Mouse (Mus musculus): ENCODE results near the gene Gm12830. TPM values are rescaled to one million over a fixed set of nuclear protein-coding genes. Genes with fewer than 3 reads are reported as not detected.

Gene Gm12830
- polyA plus RNA-seq, 1 experiment from 2014 or later, result not detected

GRCm38 (mm10) chr4:114846723-114847122 is 25.2 kb downstream of the Gm12830 start:
- WGBS, result 76% methylated on average over 6 of the region's 6 CpGs
- H3K27ac ChIP-seq (replicated peaks), result no peak overlapping the region

DNA sequence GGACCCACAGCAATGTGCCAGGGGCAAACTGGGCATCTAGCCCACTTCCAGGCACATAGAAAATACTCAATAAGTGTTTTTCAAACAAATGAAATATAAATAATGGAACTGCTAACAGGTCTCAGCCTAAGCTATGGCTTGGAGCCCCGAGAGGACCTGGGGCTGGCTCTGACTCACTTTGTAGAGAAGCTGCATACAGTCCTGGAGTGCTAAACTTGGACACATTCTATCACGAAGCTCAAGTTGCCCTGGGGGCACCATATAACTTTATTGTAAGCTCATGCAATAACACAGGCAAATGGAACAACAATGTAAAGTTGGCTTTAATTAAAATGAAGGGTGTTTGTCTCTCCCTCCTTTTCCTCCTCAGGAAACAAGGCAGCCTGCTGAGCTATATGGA is 32.4 kb downstream of the Gm12830 start:
- Histone ChIP-seq H3K27me3 (replicated peaks) (no peaks in the 10 kb centered on the region), H3K4me3 (replicated peaks) (no peak overlapping the region), H3K4me1 (no peaks in the 10 kb centered on the region), H3K9ac (replicated peaks) (no peak overlapping the region), H3K27ac (replicated peaks) (no peak overlapping the region), H3K36me3 (no peaks in the 10 kb centered on the region), H3K4me2 (no peak overlapping the region), H3K9me3 (replicated peaks) (no peaks in the 10 kb centered on the region)
- 54% methylated on average over 2 of the region's 2 CpGs for WGBS
- no peak for ATAC-seq (ENCODE audit: low FRiP score)

More at GRCm38 (mm10) chr4:114846723-114847122, 25.2 kb downstream of the Gm12830 start:
- Histone ChIP-seq H3K4me3 (replicated peaks) (no peak overlapping the region), H3K9ac (replicated peaks) (no peak overlapping the region), H3K9me3 (replicated peaks) (no peaks in the 10 kb centered on the region), H3K4me1 (peaks cover 14% of the 10 kb centered on the region), H3K36me3 (no peaks in the 10 kb centered on the region), H3K27me3 (replicated peaks) (peaks cover 36% of the 10 kb centered on the region), H3K4me2 (no peak overlapping the region)
- no peak for ATAC-seq (ENCODE audit: low FRiP score)

DNA sequence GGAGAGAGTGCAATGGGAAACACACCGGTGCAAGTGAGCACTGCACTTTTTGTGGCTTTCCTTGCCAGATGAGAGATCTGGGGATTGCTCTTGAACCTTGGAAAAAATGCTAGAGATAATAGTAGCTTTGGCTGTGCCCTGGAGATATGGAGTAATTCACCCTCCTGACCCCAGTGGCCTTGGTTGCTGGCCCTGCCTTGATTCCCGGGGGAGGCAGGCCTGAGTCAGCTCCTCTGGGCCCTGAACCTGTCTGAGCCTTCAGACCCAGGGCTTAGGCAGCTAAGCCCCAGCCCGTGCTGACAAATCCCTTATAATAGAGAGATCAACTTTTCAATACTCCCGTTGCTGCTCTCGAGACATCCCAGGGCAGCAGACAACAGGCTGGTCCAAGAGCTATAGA is 36.9 kb downstream of the Gm12830 start:
- H3K4me1 ChIP-seq, result no peaks in the 10 kb centered on the region
- no peak for ATAC-seq (ENCODE audit: low FRiP score)
- no peak overlapping the region for H3K9ac ChIP-seq (replicated peaks)
- no peak overlapping the region for H3K4me2 ChIP-seq
- no peak overlapping the region for H3K4me3 ChIP-seq (replicated peaks)
- 69% methylated on average over 5 of the region's 5 CpGs for WGBS
- H3K9me3 ChIP-seq (replicated peaks), result no peaks in the 10 kb centered on the region
- no peaks in the 10 kb centered on the region for H3K27me3 ChIP-seq (replicated peaks)
- H3K36me3 ChIP-seq, result no peaks in the 10 kb centered on the region
- H3K27ac ChIP-seq (replicated peaks), result no peak overlapping the region

DNA sequence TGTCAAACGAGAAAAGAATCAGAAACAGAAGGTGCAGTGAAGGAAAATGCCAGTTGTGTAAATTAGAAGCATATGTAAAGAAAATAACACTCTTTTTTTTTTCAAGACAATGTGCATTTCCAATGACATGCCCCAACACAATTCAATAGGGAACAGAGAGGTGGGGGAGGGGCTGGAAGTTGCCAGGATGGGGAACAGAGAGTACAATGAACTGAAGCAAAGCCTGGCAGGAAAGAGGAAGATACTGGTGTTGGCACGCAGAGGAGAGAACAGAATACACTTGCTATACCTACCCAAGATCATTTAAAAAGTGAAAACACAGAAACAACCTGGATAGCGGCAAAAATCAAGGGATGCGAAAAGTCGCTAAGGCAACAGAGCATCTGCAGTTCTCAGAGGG is 41.6 kb downstream of the Gm12830 start:
- H3K4me3 ChIP-seq (replicated peaks), result no peak overlapping the region
- H3K4me2 ChIP-seq, result no peak overlapping the region
- no peaks in the 10 kb centered on the region for H3K4me1 ChIP-seq
- ATAC-seq (ENCODE audit: low FRiP score), result no peak
- H3K36me3 ChIP-seq, result no peaks in the 10 kb centered on the region
- H3K9ac ChIP-seq (replicated peaks), result no peak overlapping the region
- no peak overlapping the region for H3K27ac ChIP-seq (replicated peaks)
- 76% methylated on average over 5 of the region's 5 CpGs for WGBS
- no peaks in the 10 kb centered on the region for H3K27me3 ChIP-seq (replicated peaks)
- H3K9me3 ChIP-seq (replicated peaks), result no peaks in the 10 kb centered on the region

- no peaks in the 10 kb centered on the region for H3K27me3 ChIP-seq (replicated peaks)
- no peak overlapping the region for H3K4me3 ChIP-seq (replicated peaks)
- H3K4me1 ChIP-seq, result no peaks in the 10 kb centered on the region
- no peaks in the 10 kb centered on the region for H3K9me3 ChIP-seq (replicated peaks)
- H3K9ac ChIP-seq (replicated peaks), result no peak overlapping the region
- WGBS, result 62% methylated on average over 11 of the region's 11 CpGs
- no peak overlapping the region for H3K4me2 ChIP-seq
- H3K27ac ChIP-seq (replicated peaks), result no peak overlapping the region
- no peak for ATAC-seq (ENCODE audit: low FRiP score)
- no peaks in the 10 kb centered on the region for H3K36me3 ChIP-seq
Measured at GRCm38 (mm10) chr4:114869765-114870490, 48.4 kb downstream of the Gm12830 start.

DNA sequence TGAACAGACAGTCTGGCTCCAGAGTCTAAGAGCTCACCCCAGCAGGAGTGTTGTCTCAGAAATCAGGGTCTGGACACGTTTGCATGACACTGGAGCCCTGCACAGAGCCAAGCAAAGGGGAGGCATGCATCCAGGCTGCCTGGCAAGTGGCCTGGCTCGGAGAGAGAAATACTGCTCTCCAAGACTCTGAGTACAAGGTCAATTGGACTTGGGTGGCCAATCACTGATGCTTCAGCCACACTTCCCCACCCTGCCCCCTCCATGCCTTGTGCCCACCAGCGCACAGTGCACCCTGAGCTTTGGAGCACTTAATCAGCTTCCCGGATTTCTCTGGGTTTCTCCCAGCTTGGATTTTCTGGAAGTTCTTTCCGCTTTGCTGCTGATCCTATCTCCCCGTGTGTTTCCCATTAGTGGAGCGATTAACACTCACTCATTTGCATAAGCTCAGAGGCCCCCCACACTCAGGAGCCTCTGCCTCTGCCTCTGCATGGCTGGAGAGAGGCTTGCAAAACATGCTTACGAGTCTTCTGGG is 55.0 kb downstream of the Gm12830 start:
- no peaks in the 10 kb centered on the region for H3K36me3 ChIP-seq
- H3K9me3 ChIP-seq (replicated peaks), result no peaks in the 10 kb centered on the region
- no peak overlapping the region for H3K4me2 ChIP-seq
- no peak overlapping the region for H3K4me3 ChIP-seq (replicated peaks)
- ATAC-seq (ENCODE audit: low FRiP score), result no peak
- no peaks in the 10 kb centered on the region for H3K4me1 ChIP-seq
- no peaks in the 10 kb centered on the region for H3K27me3 ChIP-seq (replicated peaks)
- WGBS, result 35% methylated on average over 8 of the region's 8 CpGs
- no peak overlapping the region for H3K9ac ChIP-seq (replicated peaks)
- no peak overlapping the region for H3K27ac ChIP-seq (replicated peaks)

GRCm38 (mm10) chr4:114882232-114882631 is 60.7 kb downstream of the Gm12830 start:
- ATAC-seq (ENCODE audit: low FRiP score), result no peak
- Histone ChIP-seq H3K9me3 (replicated peaks) (no peaks in the 10 kb centered on the region), H3K27ac (replicated peaks) (no peak overlapping the region), H3K9ac (replicated peaks) (no peak overlapping the region), H3K4me1 (no peaks in the 10 kb centered on the region), H3K27me3 (replicated peaks) (no peaks in the 10 kb centered on the region), H3K36me3 (no peaks in the 10 kb centered on the region), H3K4me2 (no peak overlapping the region), H3K4me3 (replicated peaks) (no peak overlapping the region)
- 68% methylated on average over 1 of the region's 1 CpGs for WGBS

- 15% methylated on average over 4 of the region's 4 CpGs for WGBS
- Histone ChIP-seq H3K27me3 (replicated peaks) (peaks cover 71% of the 10 kb centered on the region), H3K4me1 (no peaks in the 10 kb centered on the region), H3K36me3 (no peaks in the 10 kb centered on the region), H3K9me3 (replicated peaks) (no peaks in the 10 kb centered on the region), H3K4me3 (replicated peaks) (no peak overlapping the region), H3K4me2 (no peak overlapping the region), H3K27ac (replicated peaks) (no peak overlapping the region), H3K9ac (replicated peaks) (no peak overlapping the region)
- ATAC-seq (ENCODE audit: low FRiP score), result no peak
Measured at GRCm38 (mm10) chr4:114897853-114898252, 76.3 kb downstream of the Gm12830 start.

GRCm38 (mm10) chr4:114899885-114900284 is 78.4 kb downstream of the Gm12830 start:
- 7% methylated on average over 3 of the region's 3 CpGs for WGBS
- no peak for ATAC-seq (ENCODE audit: low FRiP score)
- Histone ChIP-seq H3K9ac (replicated peaks) (no peak overlapping the region), H3K9me3 (replicated peaks) (no peaks in the 10 kb centered on the region), H3K4me3 (replicated peaks) (no peak overlapping the region), H3K27ac (replicated peaks) (no peak overlapping the region), H3K27me3 (replicated peaks) (peaks cover 90% of the 10 kb centered on the region), H3K4me1 (no peaks in the 10 kb centered on the region), H3K36me3 (no peaks in the 10 kb centered on the region), H3K4me2 (no peak overlapping the region)

GRCm38 (mm10) chr4:114900866-114901642 is 79.5 kb downstream of the Gm12830 start:
- peaks cover 95% of the 10 kb centered on the region for H3K27me3 ChIP-seq (replicated peaks)
- H3K27ac ChIP-seq (replicated peaks), result no peak overlapping the region
- H3K4me2 ChIP-seq, result no peak overlapping the region
- no peaks in the 10 kb centered on the region for H3K4me1 ChIP-seq
- no peak for ATAC-seq (ENCODE audit: low FRiP score)
- no peak overlapping the region for H3K4me3 ChIP-seq (replicated peaks)
- no peaks in the 10 kb centered on the region for H3K36me3 ChIP-seq
- 2% methylated on average over 33 of the region's 33 CpGs for WGBS
- H3K9me3 ChIP-seq (replicated peaks), result no peaks in the 10 kb centered on the region
- no peak overlapping the region for H3K9ac ChIP-seq (replicated peaks)

- H3K36me3 ChIP-seq, result no peaks in the 10 kb centered on the region
- H3K27me3 ChIP-seq (replicated peaks), result peaks cover 94% of the 10 kb centered on the region
- ATAC-seq (ENCODE audit: low FRiP score), result no peak
- no peaks in the 10 kb centered on the region for H3K4me1 ChIP-seq
- WGBS, result under 1% methylated on average over 42 of the region's 42 CpGs
- H3K27ac ChIP-seq (replicated peaks), result no peak overlapping the region
- no peak overlapping the region for H3K4me3 ChIP-seq (replicated peaks)
- no peaks in the 10 kb centered on the region for H3K9me3 ChIP-seq (replicated peaks)
- H3K4me2 ChIP-seq, result peak overlapping the region; percentile 9
- H3K9ac ChIP-seq (replicated peaks), result no peak overlapping the region
Measured at GRCm38 (mm10) chr4:114901643-114902351, 80.3 kb downstream of the Gm12830 start.

Measured in neural tube, embryonic 15.5 days (tissue).